In the genomic region with DNA sequence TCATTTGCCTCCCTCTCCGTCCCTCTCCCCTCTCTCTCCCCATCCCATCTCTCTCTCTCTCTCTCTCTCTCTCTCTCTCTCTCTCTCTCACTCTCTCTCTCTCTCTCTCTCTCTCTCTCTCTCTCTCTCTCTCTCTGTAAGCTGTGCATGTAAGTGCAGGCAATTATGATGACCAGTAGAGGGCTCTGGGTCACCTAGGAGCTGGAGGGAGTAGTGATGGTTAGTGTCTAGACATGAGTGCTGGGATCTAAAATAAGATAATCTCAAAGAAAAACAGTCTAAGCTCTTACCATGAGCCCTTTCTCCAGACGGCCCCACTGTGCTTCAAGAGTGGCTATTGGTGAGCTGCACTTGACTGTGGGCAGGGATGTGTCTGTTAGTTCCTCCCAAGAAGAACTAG, we compare ENCODE assay signal across 12 mouse cellular contexts.
"Had no signal": no experiment of that assay in that cellular context is flagged by ENCODE, and none has a peak within 500 bp of the region (broad histone marks: within the 10 kb centered on the region; RNA-seq: fewer than 3 reads in every experiment).

No protein-coding gene starts in this region.

- H3K36me3 ChIP-seq: neural tube, embryonic 15.5 days had no signal

- H3K4me2 ChIP-seq: limb, embryonic 13.5 days; neural tube, embryonic 15.5 days had no signal

- H3K4me3 ChIP-seq: limb, embryonic 13.5 days; midbrain, embryonic 10.5 days; neural tube, embryonic 15.5 days had no signal

- H3K4me1 ChIP-seq: limb, embryonic 13.5 days; midbrain, embryonic 10.5 days; neural tube, embryonic 15.5 days had no signal

- H3K27me3 ChIP-seq: limb, embryonic 13.5 days; neural tube, embryonic 15.5 days had no signal

- DNase-seq: kidney, adult 9 months; kidney, postnatal 14 days; left cerebral cortex, postnatal 4 days; lung, adult 18-20 months; lung, postnatal 4 days; midbrain, embryonic 14.5 days; thymus, postnatal 4 days had no signal

- H3K9ac ChIP-seq: limb, embryonic 13.5 days; liver, embryonic 14.5 days; neural tube, embryonic 15.5 days had no signal

- H3K9me3 ChIP-seq: limb, embryonic 13.5 days; midbrain, embryonic 10.5 days; neural tube, embryonic 15.5 days had no signal

- ATAC-seq: lung, postnatal 0 days had no signal

- H3K27ac ChIP-seq: limb, embryonic 13.5 days; liver, embryonic 14.5 days; midbrain, embryonic 10.5 days; neural tube, embryonic 15.5 days had no signal
